8 mouse cellular contexts compared by ENCODE assay signal in the genomic region with DNA sequence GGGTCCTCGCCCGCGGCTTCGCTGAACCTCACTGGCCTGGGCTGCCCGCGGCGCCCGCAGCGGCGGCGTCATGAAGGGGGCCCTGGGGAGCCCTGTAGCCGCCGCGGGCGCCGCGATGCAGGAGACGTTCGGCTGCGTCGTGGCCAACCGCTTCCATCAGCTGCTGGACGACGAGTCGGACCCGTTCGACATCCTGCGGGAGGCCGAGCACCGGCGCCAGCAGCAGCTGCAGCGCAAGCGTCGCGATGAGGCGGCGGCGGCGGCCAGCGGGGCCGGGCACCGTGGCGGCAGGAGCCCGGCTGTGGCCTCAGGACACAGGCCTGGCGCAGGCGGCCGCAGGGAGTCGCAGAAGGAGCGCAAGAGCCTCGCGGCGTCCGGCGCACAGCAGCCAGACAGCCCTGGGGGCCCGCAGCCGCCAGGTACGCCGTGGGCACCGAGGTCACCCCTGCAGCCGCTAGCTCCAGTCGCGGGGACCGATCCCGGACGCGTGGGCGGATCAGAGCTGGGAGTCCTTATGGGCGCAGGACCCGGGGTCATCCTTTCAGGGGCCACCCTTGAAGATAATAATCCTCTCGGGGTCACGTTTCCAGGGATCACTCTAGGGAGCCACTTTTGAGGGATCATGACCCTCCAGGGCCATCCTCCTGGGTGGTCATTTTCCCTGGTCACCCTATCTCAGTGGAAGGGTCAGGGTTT. TPM values are rescaled to one million over a fixed set of nuclear protein-coding genes. Genes with fewer than 3 reads are reported as not detected.
A peak's percentile ranks its signal among the peaks of the same experiment; 100 is the strongest.
DNase-seq lines count a peak whose midpoint lies in the region; ATAC-seq and TF ChIP-seq lines count a peak whose summit lies in the region.

No protein-coding gene starts in this region.

- TF ChIP-seq CTCF in cerebellum, adult 2 months (IDR thresholded peaks at IDR 0.05; ENCODE audit: borderline replicate concordance, insufficient read depth, low read depth, low read length): no peak
- TF ChIP-seq CTCF in olfactory bulb, adult 2 months (IDR thresholded peaks at IDR 0.05; ENCODE audit: insufficient read depth, low read depth, low read length): no peak

- TF ChIP-seq POLR2A in cerebellum, adult 2 months (IDR thresholded peaks at IDR 0.05; ENCODE audit: borderline replicate concordance, insufficient read depth, low read length): 0 out of 2 replicates have a peak, but pooled peaks have one; percentile 22
- peak; percentile 85 for TF ChIP-seq POLR2A in olfactory bulb, adult 2 months (IDR thresholded peaks at IDR 0.05; ENCODE audit: insufficient read depth, low read depth, low read length)

- H3K4me3 ChIP-seq in cerebellum, adult 2 months (replicated peaks; ENCODE audit: insufficient read depth, low read depth, low read length): peak overlapping the region; percentile 81
- H3K4me3 ChIP-seq in limb, embryonic 15.5 days: peak overlapping the region; percentile 86
- peak overlapping the region; percentile 94 for H3K4me3 ChIP-seq in olfactory bulb, adult 2 months (ENCODE audit: insufficient read depth, low read depth, low read length)

- peak; percentile 21 for ATAC-seq in granulocyte monocyte progenitor cell, adult 5-6 weeks (replicated peaks; ENCODE audit: poor library complexity, severe bottlenecking)
- no peak; the same call in 1 of the 2 replicates for ATAC-seq in limb, embryonic 15.5 days (ENCODE audit: insufficient number of reproducible peaks, low FRiP score, low TSS enrichment, low read depth)
- ATAC-seq in monocyte, adult 5-6 weeks (replicated peaks; ENCODE audit: insufficient number of reproducible peaks, low FRiP score, low TSS enrichment, poor library complexity, severe bottlenecking): no peak

- H3K9ac ChIP-seq in limb, embryonic 15.5 days: peak overlapping the region; percentile 76

- WGBS in cerebellum, adult 2 months: under 1% methylated on average over 68 of the region's 71 CpGs
- under 1% methylated on average over 68 of the region's 71 CpGs for WGBS in limb, embryonic 15.5 days
- under 1% methylated on average over 71 of the region's 71 CpGs for WGBS in olfactory bulb, adult 2 months

- H3K36me3 ChIP-seq in limb, embryonic 15.5 days: peaks cover 7% of the 10 kb centered on the region; the same call in 1 of the 2 replicates

- DNase-seq in cerebellum, adult 2 months: no peak
- DNase-seq in cerebellum, postnatal 25 days: no peak
- DNase-seq in right cerebral cortex, adult 18-20 months: peak; percentile 48
- no peak for DNase-seq in right cerebral cortex, postnatal 25 days

- H3K9me3 ChIP-seq in limb, embryonic 15.5 days: no peaks in the 10 kb centered on the region

- H3K4me1 ChIP-seq in cerebellum, adult 2 months (ENCODE audit: control insufficient read depth, insufficient read depth, low read length): no peaks in the 10 kb centered on the region
- peaks cover 16% of the 10 kb centered on the region for H3K4me1 ChIP-seq in limb, embryonic 15.5 days
- peaks cover 4% of the 10 kb centered on the region; the same call in 1 of the 2 replicates for H3K4me1 ChIP-seq in olfactory bulb, adult 2 months (ENCODE audit: control insufficient read depth, insufficient read depth, low read length)

- no peaks in the 10 kb centered on the region for H3K27me3 ChIP-seq in cerebellum, adult 2 months (ENCODE audit: control insufficient read depth, insufficient read depth, low read length)
- H3K27me3 ChIP-seq in limb, embryonic 15.5 days: no peaks in the 10 kb centered on the region

- peak overlapping the region; percentile 90 for H3K4me2 ChIP-seq in limb, embryonic 15.5 days

- H3K27ac ChIP-seq in cerebellum, adult 2 months (ENCODE audit: insufficient read depth, low read length): peak overlapping the region; percentile 46
- H3K27ac ChIP-seq in limb, embryonic 15.5 days: peak overlapping the region; percentile 81
- H3K27ac ChIP-seq in olfactory bulb, adult 2 months (ENCODE audit: insufficient read depth, low read depth, low read length): peak overlapping the region; percentile 72

RNA-seq across cellular contexts. Expression of a gene that starts 0.4 kb away (rescaled TPM):
- polyA plus RNA-seq in cerebellum, adult 2 months (2012; rRNA removed): 187 and 213 TPM in 2 replicates
- total RNA-seq in granulocyte monocyte progenitor cell, adult 5-6 weeks (2014; fragmentation: Nextera tagmentation): 6.7 and 7.5 TPM in 2 replicates
- 1.7 and 7.7 TPM in 2 replicates for total RNA-seq in granulocyte monocyte progenitor cell, adult 5-6 weeks (2017)
- polyA plus RNA-seq in limb, embryonic 15.5 days (2015; fragmentation: Nextera tagmentation; extraction: Ambion mirVana): 18.7 and 21.5 TPM in 2 replicates
- polyA plus RNA-seq in olfactory bulb, adult 2 months (2012; ENCODE audit: insufficient read depth, insufficient read length, low replicate concordance, missing spikeins): not detected in 2 replicates
- total RNA-seq in monocyte, adult 5-6 weeks (2017): 9.6 to 14.1 TPM (median 11.8 TPM) in 3 replicates

RNA-seq across cellular contexts. Expression of a gene that starts 9.1 kb away (rescaled TPM):
- polyA plus RNA-seq in cerebellum, adult 2 months (2012; rRNA removed): 28.9 and 29.9 TPM in 2 replicates
- total RNA-seq in granulocyte monocyte progenitor cell, adult 5-6 weeks (2014; fragmentation: Nextera tagmentation): 23.9 and 35.8 TPM in 2 replicates
- total RNA-seq in granulocyte monocyte progenitor cell, adult 5-6 weeks (2017): 45.3 and 50.9 TPM in 2 replicates
- 21.0 and 21.2 TPM in 2 replicates for polyA plus RNA-seq in limb, embryonic 15.5 days (2015; fragmentation: Nextera tagmentation; extraction: Ambion mirVana)
- polyA plus RNA-seq in olfactory bulb, adult 2 months (2012; ENCODE audit: insufficient read depth, insufficient read length, low replicate concordance, missing spikeins): not detected in 2 replicates
- total RNA-seq in monocyte, adult 5-6 weeks (2017): 19.2 to 26.9 TPM (median 21.2 TPM) in 3 replicates

RNA-seq across cellular contexts. Expression of a gene that starts 32.9 kb away (rescaled TPM):
- 0.90 and 0.97 TPM in 2 replicates for polyA plus RNA-seq in cerebellum, adult 2 months (2012; rRNA removed)
- 1.6 TPM in 1 of 2 replicates, not detected in the other for total RNA-seq in granulocyte monocyte progenitor cell, adult 5-6 weeks (2014; fragmentation: Nextera tagmentation)
- total RNA-seq in granulocyte monocyte progenitor cell, adult 5-6 weeks (2017): 5.8 and 6.7 TPM in 2 replicates
- polyA plus RNA-seq in limb, embryonic 15.5 days (2015; fragmentation: Nextera tagmentation; extraction: Ambion mirVana): 6.3 and 7.5 TPM in 2 replicates
- polyA plus RNA-seq in olfactory bulb, adult 2 months (2012; ENCODE audit: insufficient read depth, insufficient read length, low replicate concordance, missing spikeins): not detected in 2 replicates
- 24.2 to 36.1 TPM (median 26.4 TPM) in 3 replicates for total RNA-seq in monocyte, adult 5-6 weeks (2017)
